Mouse (Mus musculus) brain, embryonic 14.5 days (tissue): ENCODE data around the gene Rap1gap2.

Source experiments
- CTCF ChIP-seq: fragments of 200-500 bp; IDR thresholded peaks from 2 replicates; pipeline ENCODE4 v1.5.1; 2012; ENCODE audit warnings: inconsistent platforms, mild to moderate bottlenecking, moderate library complexity, borderline replicate concordance; ENCODE audit not compliant: insufficient read depth, insufficient read length; ENCODE audit errors: extremely low read depth
- POLR2A ChIP-seq: fragments of 200-500 bp; IDR thresholded peaks from 2 replicates; pipeline ENCODE4 v1.6.1; 2012; ENCODE audit warnings: mild to moderate bottlenecking, inconsistent platforms, borderline replicate concordance; ENCODE audit not compliant: poor library complexity, insufficient read depth, insufficient read length, severe bottlenecking; ENCODE audit errors: extremely low read depth

- TF ChIP-seq CTCF (no peak), POLR2A (no peak)
Measured at GRCm38 (mm10) chr11:74433000-74433399, 177.7 kb downstream of the Rap1gap2 start.
